In the genomic region with DNA sequence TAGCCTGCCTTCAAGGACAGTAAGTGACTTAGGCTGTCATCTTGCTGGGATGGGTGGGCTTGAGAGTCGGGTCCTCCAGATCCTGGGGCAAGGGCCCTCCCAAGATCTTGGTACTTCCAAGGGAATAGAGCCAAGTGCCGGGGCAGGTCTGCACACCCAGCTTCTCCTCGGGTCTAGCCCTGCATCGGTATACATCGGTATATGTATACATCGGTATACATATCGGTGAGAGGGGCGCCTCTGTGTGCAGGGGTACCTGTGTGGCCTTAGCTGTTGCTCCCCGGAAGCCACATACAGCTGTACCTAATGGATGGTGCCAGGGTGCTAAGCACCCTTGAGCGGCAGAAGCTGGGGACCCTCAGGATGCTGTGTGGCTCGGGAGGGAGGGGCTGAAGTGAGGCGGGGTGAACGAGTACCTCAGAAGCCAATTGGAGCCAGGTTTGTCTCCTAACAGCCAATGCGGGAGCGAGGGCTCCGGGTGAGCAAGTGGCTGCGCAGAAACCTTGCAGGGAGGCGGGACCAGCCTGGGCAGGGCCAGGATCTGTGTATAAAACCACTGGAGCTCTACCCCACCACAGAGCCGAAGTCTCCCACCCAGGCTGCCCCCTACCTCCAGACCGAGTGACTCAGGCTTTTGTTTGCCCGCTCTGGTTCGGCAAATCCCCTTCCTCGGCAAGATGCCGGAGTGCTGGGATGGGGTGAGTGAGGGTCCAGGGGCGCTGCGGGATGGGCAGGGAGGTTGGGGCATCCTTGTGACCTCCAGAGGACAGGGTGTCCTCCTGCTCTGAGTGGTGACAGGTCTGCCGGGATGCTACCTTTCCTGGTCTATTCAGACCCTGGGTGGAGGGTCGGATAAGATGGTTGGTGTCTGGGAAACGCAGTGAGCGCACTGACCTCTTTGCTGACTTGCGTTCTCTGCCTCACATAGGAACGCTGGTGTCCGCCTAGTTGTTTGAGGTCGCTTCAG, we compare ENCODE assay signal across 8 mouse cellular contexts. TPM values are rescaled to one million over a fixed set of nuclear protein-coding genes. Genes with fewer than 3 reads are reported as not detected.
DNase-seq lines count a peak whose midpoint lies in the region; ATAC-seq and TF ChIP-seq lines count a peak whose summit lies in the region.

No protein-coding gene starts in this region.

- no peaks in the 10 kb centered on the region for H3K9me3 ChIP-seq in neural tube, embryonic 15.5 days (replicated peaks)

- peak; percentile 66 for DNase-seq in MEL-GATA-1-ER (ENCODE audit: extremely low read depth, low read depth)
- DNase-seq in cerebellum, adult 8-10 months, result peak; percentile 90
- DNase-seq in forelimb bud, embryonic 11.5 days (ENCODE audit: low read depth, low spot score), result peak; percentile 88
- peak; percentile 89 for DNase-seq in heart, postnatal 4 days
- DNase-seq in layer of hippocampus, adult 2 months (ENCODE audit: low spot score in 2 of 2), result peak; percentile 92 to 95
- peak; percentile 56 to 60 for DNase-seq in lung, adult 18-20 months
- peak; percentile 83 for DNase-seq in thymus, adult 2 months

- peaks cover 60% of the 10 kb centered on the region for H3K4me1 ChIP-seq in neural tube, embryonic 15.5 days
- H3K4me1 ChIP-seq in thymus, adult 2 months (replicated peaks; ENCODE audit: control insufficient read depth, insufficient read depth, low read length), result peaks cover 15% of the 10 kb centered on the region

- peak overlapping the region; percentile 96 for H3K27ac ChIP-seq in layer of hippocampus, adult 2 months
- H3K27ac ChIP-seq in neural tube, embryonic 15.5 days (replicated peaks), result peak overlapping the region; percentile 87
- H3K27ac ChIP-seq in thymus, adult 2 months (ENCODE audit: control insufficient read depth, insufficient read depth, low read length), result no peak overlapping the region

- peaks cover 18% of the 10 kb centered on the region for H3K36me3 ChIP-seq in neural tube, embryonic 15.5 days
- H3K36me3 ChIP-seq in thymus, adult 2 months (ENCODE audit: control insufficient read depth, insufficient read depth, low read length), result no peaks in the 10 kb centered on the region

- 0 out of 2 replicates have a peak, but pooled peaks cover 2% of the 10 kb centered on the region for H3K27me3 ChIP-seq in neural tube, embryonic 15.5 days (replicated peaks)
- H3K27me3 ChIP-seq in thymus, adult 2 months (ENCODE audit: control insufficient read depth, insufficient read depth, low read length), result no peaks in the 10 kb centered on the region

- WGBS in neural tube, embryonic 15.5 days, result 2% methylated on average over 34 of the region's 34 CpGs
- WGBS in thymus, adult 2 months, result 5% methylated on average over 34 of the region's 34 CpGs

- peak overlapping the region; percentile 65 for H3K4me3 ChIP-seq in layer of hippocampus, adult 2 months
- H3K4me3 ChIP-seq in neural tube, embryonic 15.5 days (replicated peaks), result peak overlapping the region; percentile 75
- peak overlapping the region; percentile 45 for H3K4me3 ChIP-seq in thymus, adult 2 months (ENCODE audit: control insufficient read depth, insufficient read depth, low read length)

- peak; percentile 94 for ATAC-seq in neural tube, embryonic 15.5 days (ENCODE audit: low FRiP score)

- H3K4me2 ChIP-seq in neural tube, embryonic 15.5 days, result peak overlapping the region; percentile 89

- peak overlapping the region; percentile 94 for H3K9ac ChIP-seq in neural tube, embryonic 15.5 days (replicated peaks)

- TF ChIP-seq CTCF in layer of hippocampus, adult 2 months (conservative IDR thresholded peaks at IDR 0.05), result no peak
- 0 out of 2 replicates have a peak, but pooled peaks have one; percentile 12 for TF ChIP-seq CTCF in thymus, adult 2 months (IDR thresholded peaks at IDR 0.05; ENCODE audit: borderline replicate concordance, control insufficient read depth, extremely low read depth, insufficient read depth, low read length, poor library complexity)

- TF ChIP-seq POLR2A in thymus, adult 2 months (IDR thresholded peaks at IDR 0.05; ENCODE audit: control insufficient read depth, extremely low read depth, insufficient read depth, low read length, poor library complexity), result no peak

RNA-seq across cellular contexts. Expression of a gene that starts 12.9 kb away (rescaled TPM):
- 10 to 100 TPM; 13.9 to 14.7 TPM for total RNA-seq in heart, postnatal 4 days (2021)
- 10 to 100 TPM; 16.4 to 21.9 TPM for total RNA-seq in layer of hippocampus, adult 2 months (2021)
- polyA plus RNA-seq in neural tube, embryonic 15.5 days (2015; fragmentation: Nextera tagmentation; extraction: Ambion mirVana), result 32.9 and 34.8 TPM in 2 replicates
- polyA plus RNA-seq in thymus, adult 2 months (2012; rRNA removed), result 12.5 and 13.5 TPM in 2 replicates

RNA-seq across cellular contexts. Expression of a gene that starts 26.0 kb away (rescaled TPM):
- total RNA-seq in heart, postnatal 4 days (2021), result 100 to 1,000 TPM; 324 to 340 TPM
- 1,000 to 10,000 TPM; 1,421 to 1,432 TPM for total RNA-seq in layer of hippocampus, adult 2 months (2021)
- polyA plus RNA-seq in neural tube, embryonic 15.5 days (2015; fragmentation: Nextera tagmentation; extraction: Ambion mirVana), result 495 and 557 TPM in 2 replicates
- 7.4 and 28.3 TPM in 2 replicates for polyA plus RNA-seq in thymus, adult 2 months (2012; rRNA removed)

Comparison
In these comparisons a context has a peak if more than half of its experiments do, and no peak if none do; other contexts are left out.
1. RNA of a gene that starts 26.0 kb away (total RNA-seq): 1,421 to 1,432 TPM in layer of hippocampus, adult 2 months; 324 to 340 TPM in heart, postnatal 4 days; every median in the first group is over 4 times any median in the second.
2. Peak in every context shown above with its lines, with median percentiles within 50 percentile points of each other: DNase-seq and H3K4me3 ChIP-seq.